Mouse (Mus musculus): ENCODE results near the gene Ppp1r9a.

Gene Ppp1r9a

GRCm38 (mm10) chr6:5103769-5104168 is 201.1 kb downstream of the Ppp1r9a start:
- CTCF ChIA-PET, result no interaction called here

- CTCF ChIA-PET, result no interaction called here
These were observed 201.5 kb downstream of the Ppp1r9a start for GRCm38 (mm10) chr6:5104238-5104637.

GRCm38 (mm10) chr6:5108494-5108893 is 205.8 kb downstream of the Ppp1r9a start:
- CTCF ChIA-PET, result no interaction called here

- CTCF ChIA-PET, result interaction anchor here (0.7 kb wide), 1 partner anchor 298 kb away, joined by 3 read pairs; no protein-coding TSS in a partner anchor
These were observed 207.4 kb downstream of the Ppp1r9a start for GRCm38 (mm10) chr6:5109925-5110714.

GRCm38 (mm10) chr6:5110715-5111048 is 208.0 kb downstream of the Ppp1r9a start:
- CTCF ChIA-PET, result interaction anchor here (0.7 kb wide), 1 partner anchor 297 kb away, joined by 3 read pairs; no protein-coding TSS in a partner anchor

- CTCF ChIA-PET, result no interaction called here
These were observed 210.4 kb downstream of the Ppp1r9a start for GRCm38 (mm10) chr6:5113103-5113502.

- CTCF ChIA-PET, result no interaction called here
These were observed 211.0 kb downstream of the Ppp1r9a start for GRCm38 (mm10) chr6:5113734-5114133.

- CTCF ChIA-PET, result no interaction called here
These were observed 212.1 kb downstream of the Ppp1r9a start for GRCm38 (mm10) chr6:5114857-5115256.

GRCm38 (mm10) chr6:5119181-5119910 is 216.6 kb downstream of the Ppp1r9a start:
- CTCF ChIA-PET, result no interaction called here

GRCm38 (mm10) chr6:5120229-5120628 is 217.5 kb downstream of the Ppp1r9a start:
- CTCF ChIA-PET, result no interaction called here

- CTCF ChIA-PET, result interaction anchor here (0.7 kb wide), 1 partner anchor 149 kb away, joined by 3 read pairs; no protein-coding TSS in a partner anchor
These were observed 226.8 kb downstream of the Ppp1r9a start for GRCm38 (mm10) chr6:5129364-5130093.

- CTCF ChIA-PET, result no interaction called here
These were observed 232.3 kb downstream of the Ppp1r9a start for GRCm38 (mm10) chr6:5134986-5135385.

- CTCF ChIA-PET, result no interaction called here
These were observed 233.3 kb downstream of the Ppp1r9a start for GRCm38 (mm10) chr6:5136046-5136445.

- CTCF ChIA-PET, result no interaction called here
These were observed 236.3 kb downstream of the Ppp1r9a start for GRCm38 (mm10) chr6:5138875-5139631.

GRCm38 (mm10) chr6:5139666-5140065 is 236.9 kb downstream of the Ppp1r9a start:
- CTCF ChIA-PET, result no interaction called here

GRCm38 (mm10) chr6:5147488-5148142 is 244.9 kb downstream of the Ppp1r9a start:
- CTCF ChIA-PET, result no interaction called here

GRCm38 (mm10) chr6:5149941-5150340 is 247.2 kb downstream of the Ppp1r9a start:
- CTCF ChIA-PET, result no interaction called here

- CTCF ChIA-PET, result interaction anchor here (0.5 kb wide), 1 partner anchor 24 kb away, joined by 3 read pairs; no protein-coding TSS in a partner anchor
These were observed 248.5 kb downstream of the Ppp1r9a start for GRCm38 (mm10) chr6:5151171-5151570.

GRCm38 (mm10) chr6:5152185-5152584 is 249.5 kb downstream of the Ppp1r9a start:
- CTCF ChIA-PET, result no interaction called here

- CTCF ChIA-PET, result no interaction called here
These were observed 252.1 kb downstream of the Ppp1r9a start for GRCm38 (mm10) chr6:5154786-5155185.

GRCm38 (mm10) chr6:5155313-5155927 is 252.7 kb downstream of the Ppp1r9a start:
- CTCF ChIA-PET, result no interaction called here

Measured in spleen, embryonic (tissue).